Mouse (Mus musculus): ENCODE data around the gene Gm4756. TPM values are rescaled to one million over a fixed set of nuclear protein-coding genes. Genes with fewer than 3 reads are reported as not detected.

The Gm4756 gene
- polyA plus RNA-seq, 1 experiment from 2014 or later: not detected

Other genes starting within 250 kb of the Gm4756 start
- gene Rtn1, start 240.6 kb downstream of the Gm4756 start, polyA plus RNA-seq (2014; fragmentation: Nextera tagmentation; extraction: Ambion mirVana): 84.9 and 87.0 TPM in 2 replicates
- 0.26 and 0.62 TPM in 2 replicates for gene Lrrc9, start 207.8 kb downstream of the Gm4756 start, polyA plus RNA-seq (2014; fragmentation: Nextera tagmentation; extraction: Ambion mirVana)
- gene Pcnx4, start 113.3 kb downstream of the Gm4756 start, polyA plus RNA-seq (2014; fragmentation: Nextera tagmentation; extraction: Ambion mirVana): 12.4 and 13.6 TPM in 2 replicates
- gene Dhrs7, start 15.2 kb upstream of the Gm4756 start, polyA plus RNA-seq (2014; fragmentation: Nextera tagmentation; extraction: Ambion mirVana): 37.3 and 44.6 TPM in 2 replicates
- 82.5 and 84.3 TPM in 2 replicates for gene Ppm1a, start 107.8 kb upstream of the Gm4756 start, polyA plus RNA-seq (2014; fragmentation: Nextera tagmentation; extraction: Ambion mirVana)